Mouse (Mus musculus) stomach, embryonic 15.5 days (tissue): ENCODE results near the gene Utp18. TPM values are rescaled to one million over a fixed set of nuclear protein-coding genes. Genes with fewer than 3 reads are reported as not detected.
"Not testable (repeated sequence)": the region's sequence is repeated elsewhere in the genome, so short reads cannot be mapped to it uniquely, and the experiment has no call there.

Experiments
- ATAC-seq: fragments of 200-750 bp; cut with Nextera tagmentation; 2 replicates; pipeline ENCODE4 v1.8.0; 2017; ENCODE audit warnings: low read depth, moderate number of reproducible peaks, moderate TSS enrichment; ENCODE audit not compliant: insufficient read depth, low FRiP score
- H3K27ac ChIP-seq: fragments of 300-500 bp; sonication (generic); 2 replicates; pipeline ENCODE4 v1.5.1; 2015; ENCODE audit warnings: mild to moderate bottlenecking, inconsistent platforms
- H3K27me3 ChIP-seq: fragments of 300-500 bp; sonication (generic); replicated peaks from 2 replicates; pipeline ENCODE4 v1.6.1; 2015; ENCODE audit warnings: inconsistent platforms
- H3K36me3 ChIP-seq: fragments of 300-500 bp; sonication (generic); 2 replicates; pipeline ENCODE4 v1.6.1; 2015; ENCODE audit warnings: inconsistent platforms
- H3K4me1 ChIP-seq: fragments of 300-500 bp; sonication (generic); 2 replicates; pipeline ENCODE4 v1.6.1; 2015; ENCODE audit warnings: inconsistent platforms
- H3K4me2 ChIP-seq: fragments of 300-500 bp; sonication (generic); 2 replicates; pipeline ENCODE4 v1.6.1; 2015; ENCODE audit warnings: mild to moderate bottlenecking, inconsistent platforms
- H3K4me3 ChIP-seq: fragments of 300-500 bp; sonication (generic); replicated peaks from 2 replicates; pipeline ENCODE4 v1.5.1; 2015; ENCODE audit warnings: inconsistent platforms
- H3K9ac ChIP-seq: fragments of 300-500 bp; sonication (generic); 2 replicates; pipeline ENCODE4 v1.6.1; 2015; ENCODE audit warnings: inconsistent platforms
- H3K9me3 ChIP-seq: fragments of 300-500 bp; sonication (generic); 2 replicates; pipeline ENCODE4 v1.6.1; 2016; ENCODE audit warnings: inconsistent platforms
- WGBS: fragments of 180-500 bp; shearing (Covaris S2); methylation state at CpG from one replicate; pipeline ENCODE4 v1.1.7; 2015; 5-methylcytosine and 5-hydroxymethylcytosine counted together
- polyA plus RNA-seq: library from polyadenylated mRNA; unstranded; fragments of >200 nt; fragmentation: Nextera tagmentation; extraction: Ambion mirVana; gene quantifications from 2 replicates; pipeline ENCODE4 v1.2.1, GENCODE M21; 2015

Utp18 gene
- polyA plus RNA-seq: 24.8 and 25.4 TPM in 2 replicates

- Histone ChIP-seq H3K4me2 (peak within 1 kb of the TSS; percentile 91), H3K4me3 (peak within 1 kb of the TSS; percentile 99), H3K9ac (peak within 1 kb of the TSS; percentile 90), H3K36me3 (no peaks in the 10 kb centered on the region), H3K27ac (peak within 1 kb of the TSS; percentile 97), H3K4me1 (peaks cover 12% of the 10 kb centered on the region), H3K9me3 (no peaks in the 10 kb centered on the region), H3K27me3 (no peaks in the 10 kb centered on the region)
- peak; percentile 97 for ATAC-seq
- under 1% methylated on average over 67 of the region's 83 CpGs for WGBS
These were observed at the start of gene Utp18, which contains the start of gene Mbtd1 for GRCm38 (mm10) chr11:93885572-93886410. Gene Utp18 (minus strand): TSS chr11:93885766. Gene Mbtd1 (plus strand): TSS chr11:93885852.

- H3K4me1 ChIP-seq: no peaks in the 10 kb centered on the region
- no peak for ATAC-seq
- no peak overlapping the region for H3K4me2 ChIP-seq
- no peak overlapping the region for H3K27ac ChIP-seq
- H3K27me3 ChIP-seq: no peaks in the 10 kb centered on the region
- peaks cover 40% of the 10 kb centered on the region for H3K36me3 ChIP-seq
- H3K9ac ChIP-seq: no peak overlapping the region
- no peaks in the 10 kb centered on the region for H3K9me3 ChIP-seq
- no peak overlapping the region for H3K4me3 ChIP-seq
These were observed 43.5 kb upstream of the Utp18 start for GRCm38 (mm10) chr11:93929106-93929505.

- not testable (repeated sequence) for ATAC-seq, H3K27me3 ChIP-seq, H3K9ac ChIP-seq, H3K9me3 ChIP-seq, H3K4me1 ChIP-seq, H3K4me3 ChIP-seq, H3K27ac ChIP-seq, H3K4me2 ChIP-seq
- peaks cover 19% of the 10 kb centered on the region for H3K36me3 ChIP-seq
- WGBS: 90% methylated on average over 2 of the region's 2 CpGs
These were observed 29.5 kb upstream of the Utp18 start for GRCm38 (mm10) chr11:93915019-93915418.

- no peaks in the 10 kb centered on the region for H3K27me3 ChIP-seq
- H3K9ac ChIP-seq: no peak overlapping the region
- H3K36me3 ChIP-seq: peaks cover 14% of the 10 kb centered on the region
- H3K4me1 ChIP-seq: no peaks in the 10 kb centered on the region
- WGBS: 83% methylated on average over 3 of the region's 3 CpGs
- H3K4me3 ChIP-seq: no peak overlapping the region
- no peak overlapping the region for H3K4me2 ChIP-seq
- no peaks in the 10 kb centered on the region for H3K9me3 ChIP-seq
- no peak overlapping the region for H3K27ac ChIP-seq
- no peak for ATAC-seq
These were observed 26.0 kb upstream of the Utp18 start for GRCm38 (mm10) chr11:93911603-93912002.

GRCm38 (mm10) chr11:93908829-93909228 lies 23.3 kb upstream of the Utp18 start:
- H3K36me3 ChIP-seq: peaks cover 13% of the 10 kb centered on the region
- H3K27ac ChIP-seq: no peak overlapping the region
- no peaks in the 10 kb centered on the region for H3K27me3 ChIP-seq
- H3K9ac ChIP-seq: no peak overlapping the region
- H3K4me1 ChIP-seq: no peaks in the 10 kb centered on the region
- H3K4me2 ChIP-seq: no peak overlapping the region
- H3K4me3 ChIP-seq: no peak overlapping the region
- no peak for ATAC-seq
- no peaks in the 10 kb centered on the region for H3K9me3 ChIP-seq
- WGBS: 86% methylated on average over 9 of the region's 9 CpGs

- whole genome bisulfite sequencing: 62% methylated on average over 3 of the region's 3 CpGs
- H3K36me3 ChIP-seq: peaks cover 13% of the 10 kb centered on the region
These were observed 22.3 kb upstream of the Utp18 start for GRCm38 (mm10) chr11:93907839-93908238.

GRCm38 (mm10) chr11:93906834-93907233 lies 21.3 kb upstream of the Utp18 start:
- no peak for ATAC-seq
- H3K36me3 ChIP-seq: peaks cover 13% of the 10 kb centered on the region
- 77% methylated on average over 4 of the region's 4 CpGs for WGBS
- H3K9me3 ChIP-seq: no peaks in the 10 kb centered on the region
- no peak overlapping the region for H3K4me2 ChIP-seq
- no peak overlapping the region for H3K27ac ChIP-seq
- no peaks in the 10 kb centered on the region for H3K4me1 ChIP-seq
- no peak overlapping the region for H3K4me3 ChIP-seq
- H3K9ac ChIP-seq: no peak overlapping the region
- no peaks in the 10 kb centered on the region for H3K27me3 ChIP-seq

More at GRCm38 (mm10) chr11:93907839-93908238, 22.3 kb upstream of the Utp18 start:
- Histone ChIP-seq H3K4me1 (no peaks in the 10 kb centered on the region), H3K9ac (no peak overlapping the region), H3K27ac (no peak overlapping the region), H3K9me3 (no peaks in the 10 kb centered on the region), H3K4me2 (no peak overlapping the region), H3K27me3 (no peaks in the 10 kb centered on the region), H3K4me3 (no peak overlapping the region)
- no peak for ATAC-seq

- WGBS: 72% methylated on average over 3 of the region's 3 CpGs
- H3K27ac ChIP-seq: no peak overlapping the region
- no peak overlapping the region for H3K4me2 ChIP-seq
- H3K27me3 ChIP-seq: no peaks in the 10 kb centered on the region
- no peak overlapping the region for H3K4me3 ChIP-seq
- no peak overlapping the region for H3K9ac ChIP-seq
- H3K4me1 ChIP-seq: no peaks in the 10 kb centered on the region
- ATAC-seq: no peak
- H3K9me3 ChIP-seq: no peaks in the 10 kb centered on the region
- 0 out of 2 replicates have a peak, but pooled peaks cover 7% of the 10 kb centered on the region for H3K36me3 ChIP-seq
These were observed 12.2 kb upstream of the Utp18 start for GRCm38 (mm10) chr11:93897732-93898131.

- peak overlapping the region; percentile 91 for H3K4me2 ChIP-seq
- H3K36me3 ChIP-seq: no peaks in the 10 kb centered on the region
- H3K4me1 ChIP-seq: peaks cover 12% of the 10 kb centered on the region
- no peaks in the 10 kb centered on the region for H3K9me3 ChIP-seq
- H3K27ac ChIP-seq: peak overlapping the region; percentile 97; the same call in 1 of the 2 replicates
- H3K27me3 ChIP-seq: no peaks in the 10 kb centered on the region
- H3K4me3 ChIP-seq: peak overlapping the region; percentile 99
- WGBS: under 1% methylated on average over 4 of the region's 4 CpGs
- H3K9ac ChIP-seq: peak overlapping the region; percentile 90
- ATAC-seq: no peak
These were observed 1.5 kb upstream of the Utp18 start for GRCm38 (mm10) chr11:93887080-93887447.

GRCm38 (mm10) chr11:93886411-93887079 lies 979 bp upstream of the Utp18 start:
- peak overlapping the region; percentile 97 for H3K27ac ChIP-seq

GRCm38 (mm10) chr11:93884901-93885571 lies 530 bp downstream of the Utp18 start:
- under 1% methylated on average over 81 of the region's 81 CpGs for WGBS
- Histone ChIP-seq H3K4me2 (peak overlapping the region; percentile 91), H3K9me3 (no peaks in the 10 kb centered on the region), H3K4me3 (peak overlapping the region; percentile 99), H3K27me3 (no peaks in the 10 kb centered on the region), H3K27ac (peak overlapping the region; percentile 97), H3K36me3 (0 out of 2 replicates have a peak, but pooled peaks cover under 1% of the 10 kb centered on the region), H3K4me1 (peaks cover 12% of the 10 kb centered on the region), H3K9ac (peak overlapping the region; percentile 82)
- peak; percentile 71 for ATAC-seq

More at GRCm38 (mm10) chr11:93886411-93887079, 979 bp upstream of the Utp18 start:
- under 1% methylated on average over 33 of the region's 34 CpGs for WGBS
- Histone ChIP-seq H3K4me2 (peak overlapping the region; percentile 91), H3K27me3 (no peaks in the 10 kb centered on the region), H3K4me1 (peaks cover 12% of the 10 kb centered on the region), H3K9me3 (no peaks in the 10 kb centered on the region), H3K9ac (peak overlapping the region; percentile 90), H3K4me3 (peak overlapping the region; percentile 99), H3K36me3 (no peaks in the 10 kb centered on the region)
- no peak for ATAC-seq
